Mouse (Mus musculus) limb, embryonic 14.5 days (tissue): ENCODE data around the gene Pcx. TPM values are rescaled to one million over a fixed set of nuclear protein-coding genes. Genes with fewer than 3 reads are reported as not detected.

Source experiments
- ATAC-seq: fragments of 200-750 bp; cut with Nextera tagmentation; 2 replicates; pipeline ENCODE4 v1.8.0; 2017; ENCODE audit warnings: low read depth, moderate number of reproducible peaks, moderate TSS enrichment; ENCODE audit not compliant: low FRiP score
- DNase-seq: peaks from one replicate; pipeline ENCODE4 v3.0.0-alpha.2; 2015; ENCODE audit warnings: low spot score
- H3K27ac ChIP-seq: fragments of 300-500 bp; sonication (generic); replicated peaks from 2 replicates; pipeline ENCODE4 v1.5.1; 2014; ENCODE audit warnings: low read depth, mild to moderate bottlenecking, low read length, moderate library complexity, mixed read lengths
- H3K27me3 ChIP-seq: fragments of 300-500 bp; sonication (generic); 2 replicates; pipeline ENCODE4 v1.6.1; 2014; ENCODE audit warnings: low read length, mixed read lengths; ENCODE audit not compliant: control insufficient read depth, insufficient read depth
- H3K36me3 ChIP-seq: fragments of 300-500 bp; sonication (generic); 2 replicates; pipeline ENCODE4 v1.6.1; 2014; ENCODE audit warnings: mild to moderate bottlenecking, low read length, moderate library complexity, mixed read lengths; ENCODE audit not compliant: control insufficient read depth, insufficient read depth
- H3K4me1 ChIP-seq: fragments of 300-500 bp; sonication (generic); 2 replicates; pipeline ENCODE4 v1.6.1; 2014; ENCODE audit warnings: antibody characterized with exemption, low read length, mixed read lengths; ENCODE audit not compliant: control insufficient read depth, insufficient read depth
- H3K4me2 ChIP-seq: fragments of 300-500 bp; sonication (generic); replicated peaks from 2 replicates; pipeline ENCODE4 v1.6.1; 2014; ENCODE audit warnings: low read depth, mild to moderate bottlenecking, low read length, moderate library complexity; ENCODE audit not compliant: severe bottlenecking
- H3K4me3 ChIP-seq: fragments of 300-500 bp; sonication (generic); replicated peaks from 2 replicates; pipeline ENCODE4 v1.5.1; 2014; ENCODE audit warnings: low read length
- H3K9ac ChIP-seq: fragments of 300-500 bp; sonication (generic); 2 replicates; pipeline ENCODE4 v1.6.1; 2014; ENCODE audit warnings: mild to moderate bottlenecking, low read depth, low read length, moderate library complexity; ENCODE audit not compliant: severe bottlenecking
- H3K9me3 ChIP-seq: fragments of 300-500 bp; sonication (generic); 2 replicates; pipeline ENCODE4 v1.6.1; 2016; ENCODE audit warnings: low read length; ENCODE audit not compliant: control insufficient read depth
- POLR2A ChIP-seq: fragments of 200-500 bp; IDR thresholded peaks from 2 replicates; pipeline ENCODE4 v1.8.0; 2012; ENCODE audit warnings: inconsistent platforms, mild to moderate bottlenecking, moderate library complexity, borderline replicate concordance; ENCODE audit not compliant: insufficient read depth, insufficient read length; ENCODE audit errors: extremely low read depth
- WGBS: fragments of 180-500 bp; shearing (Covaris S2); extraction: QIAGEN DNeasy Blood & Tissue Kit; methylation state at CpG from one replicate; pipeline ENCODE4 v1.1.7; 2014; 5-methylcytosine and 5-hydroxymethylcytosine counted together
- polyA plus RNA-seq, 2 experiments: library from polyadenylated mRNA; depleted of rRNA in 1 of 2; stranded (reverse) in 1 of 2; unstranded in 1 of 2; fragments of >200 nt; fragmentation: Nextera tagmentation in 1 of 2; extraction: Ambion mirVana in 1 of 2; gene quantifications; 2 replicates each; pipeline versions ENCODE4 v1.2.1 to v1.2.3; 2012 to 2014

Pcx gene
- polyA plus RNA-seq, 2 experiments, result 11.8 to 14.8 TPM

GRCm38 (mm10) chr19:4480041-4480440 lies 30.2 kb upstream of the Pcx start:
- Histone ChIP-seq H3K36me3 (no peaks in the 10 kb centered on the region), H3K27me3 (peaks cover 30% of the 10 kb centered on the region), H3K9me3 (no peaks in the 10 kb centered on the region), H3K27ac (no peak overlapping the region), H3K4me1 (peaks cover 4% of the 10 kb centered on the region), H3K9ac (no peak overlapping the region), H3K4me2 (no peak overlapping the region), H3K4me3 (no peak overlapping the region)
- ATAC-seq (no peak), DNase-seq (no peak)
- no peak for TF ChIP-seq POLR2A
- WGBS, result 82% methylated on average over 2 of the region's 2 CpGs

DNA sequence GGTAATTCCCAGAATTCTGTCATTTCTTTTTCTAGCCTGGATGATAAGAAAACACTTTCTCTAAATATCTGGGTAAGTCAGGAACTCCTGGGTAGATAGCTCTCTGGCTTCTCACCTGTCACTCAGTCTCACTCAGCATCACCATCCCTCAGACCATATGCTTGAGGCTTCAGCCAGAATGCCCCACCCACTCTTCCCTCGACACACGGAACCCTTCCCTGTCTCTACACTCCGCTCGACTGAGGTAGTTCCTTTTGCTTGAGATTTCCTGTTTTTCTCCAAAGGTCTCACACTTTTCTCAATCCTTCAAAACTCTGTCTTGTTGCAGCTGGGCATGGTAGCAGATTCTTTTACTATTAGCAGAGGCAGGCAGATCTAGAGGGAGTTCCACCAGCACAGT lies 28.9 kb upstream of the Pcx start:
- Histone ChIP-seq H3K9me3 (no peaks in the 10 kb centered on the region), H3K27ac (no peak overlapping the region), H3K4me1 (peaks cover 4% of the 10 kb centered on the region), H3K27me3 (peaks cover 17% of the 10 kb centered on the region), H3K9ac (no peak overlapping the region), H3K4me3 (no peak overlapping the region), H3K36me3 (no peaks in the 10 kb centered on the region), H3K4me2 (no peak overlapping the region)
- 37% methylated on average over 4 of the region's 4 CpGs for WGBS
- DNase-seq (no peak), ATAC-seq (no peak)
- no peak for TF ChIP-seq POLR2A

GRCm38 (mm10) chr19:4482111-4482859 lies 28.0 kb upstream of the Pcx start:
- ATAC-seq (no peak), DNase-seq (no peak)
- H3K4me1 ChIP-seq, result peaks cover under 1% of the 10 kb centered on the region; the same call in 1 of the 2 replicates
- H3K4me3 ChIP-seq, result no peak overlapping the region
- no peaks in the 10 kb centered on the region for H3K9me3 ChIP-seq
- WGBS, result 88% methylated on average over 3 of the region's 3 CpGs
- no peak overlapping the region for H3K9ac ChIP-seq
- peaks cover 7% of the 10 kb centered on the region; the same call in 1 of the 2 replicates for H3K27me3 ChIP-seq
- no peak for TF ChIP-seq POLR2A
- H3K36me3 ChIP-seq, result no peaks in the 10 kb centered on the region
- no peak overlapping the region for H3K27ac ChIP-seq
- no peak overlapping the region for H3K4me2 ChIP-seq

DNA sequence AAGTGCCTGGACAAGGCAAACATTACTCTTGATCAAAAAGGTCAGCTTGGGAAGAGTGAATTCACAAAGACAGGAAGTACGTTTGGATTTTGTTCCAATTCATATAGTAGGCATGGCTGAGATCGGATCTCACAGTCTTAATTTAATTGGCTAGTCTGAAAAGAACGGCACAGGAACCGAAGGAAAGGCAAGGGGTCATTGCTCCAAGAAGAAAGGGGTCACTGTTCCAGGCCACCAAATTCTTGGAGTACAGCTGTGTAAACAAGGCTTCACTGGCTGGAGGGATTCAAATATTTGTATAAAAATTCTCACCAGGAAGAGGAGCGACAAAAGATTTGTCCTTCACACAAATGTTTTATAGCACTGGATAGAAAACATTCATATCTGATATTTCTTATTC lies 25.3 kb upstream of the Pcx start:
- Histone ChIP-seq H3K9ac (0 out of 2 replicates have a peak overlapping the region, but pooled peaks have one; percentile 16), H3K4me3 (no peak overlapping the region), H3K4me1 (no peaks in the 10 kb centered on the region), H3K4me2 (no peak overlapping the region), H3K36me3 (no peaks in the 10 kb centered on the region), H3K9me3 (no peaks in the 10 kb centered on the region), H3K27ac (no peak overlapping the region), H3K27me3 (no peaks in the 10 kb centered on the region)
- TF ChIP-seq POLR2A, result no peak
- 53% methylated on average over 5 of the region's 5 CpGs for WGBS
- no peak for ATAC-seq
- no peak for DNase-seq

DNA sequence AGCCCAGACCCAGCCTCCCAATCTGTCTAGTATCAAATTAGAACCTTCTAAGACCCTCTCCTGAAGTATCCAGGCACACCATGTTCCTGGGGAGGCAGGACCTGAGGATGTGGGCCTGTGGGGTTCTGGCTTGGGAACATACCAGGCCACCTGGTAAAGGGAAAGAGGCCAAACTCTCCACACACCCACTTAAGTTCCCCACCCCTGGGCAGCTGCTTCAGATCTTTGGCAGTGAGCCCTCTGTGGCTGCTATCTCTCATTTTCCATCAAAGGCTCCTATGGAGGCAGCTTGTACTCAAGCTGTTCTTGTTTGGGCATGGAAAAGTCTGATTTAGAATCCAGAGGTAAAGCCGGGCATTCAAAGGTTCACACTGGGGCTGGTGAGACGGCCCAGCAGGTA lies 22.4 kb upstream of the Pcx start:
- no peaks in the 10 kb centered on the region for H3K4me1 ChIP-seq
- ATAC-seq (no peak), DNase-seq (no peak)
- WGBS, result 60% methylated on average over 2 of the region's 2 CpGs
- H3K36me3 ChIP-seq, result no peaks in the 10 kb centered on the region
- no peak overlapping the region for H3K9ac ChIP-seq
- no peak overlapping the region for H3K4me3 ChIP-seq
- H3K4me2 ChIP-seq, result no peak overlapping the region
- H3K27ac ChIP-seq, result no peak overlapping the region
- TF ChIP-seq POLR2A, result no peak
- no peaks in the 10 kb centered on the region for H3K27me3 ChIP-seq
- no peaks in the 10 kb centered on the region for H3K9me3 ChIP-seq
